Mouse (Mus musculus): ENCODE measurements around the gene Ttc36.
A peak's percentile ranks its signal among the peaks of the same experiment; 100 is the strongest.

Ttc36 gene

GRCm38 (mm10) chr9:44802808-44803450, at the start of gene Ttc36:
TSS of gene Ttc36 (minus strand) at chr9:44803072.
- no peak for DNase-seq

DNA sequence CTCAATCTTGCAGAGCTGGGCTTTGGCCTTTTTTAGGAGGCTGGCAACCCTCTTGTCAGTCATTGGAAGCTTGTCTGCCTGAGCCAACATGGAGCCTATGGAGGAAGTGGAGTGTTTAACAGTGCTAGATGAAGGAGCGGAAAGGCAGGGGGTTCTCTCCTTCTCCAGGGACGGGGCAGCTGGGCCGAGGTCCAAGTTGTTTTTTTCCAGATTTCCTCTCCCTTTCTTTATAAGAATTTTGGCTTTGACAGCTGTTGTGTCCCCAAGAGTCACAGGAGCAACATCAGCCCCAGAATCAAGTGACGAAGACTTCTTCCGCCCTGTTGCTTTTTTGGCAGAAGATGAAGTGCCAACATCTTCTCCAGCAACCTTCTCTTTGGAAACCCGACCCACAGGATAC, 44.6 kb upstream of the Ttc36 start:
- DNase-seq: no peak

- peak; percentile 16 for DNase-seq
These were observed 38.4 kb upstream of the Ttc36 start for GRCm38 (mm10) chr9:44841241-44841640.

- peak; percentile 79 for DNase-seq
These were observed 33.6 kb upstream of the Ttc36 start for GRCm38 (mm10) chr9:44836439-44836838.

DNA sequence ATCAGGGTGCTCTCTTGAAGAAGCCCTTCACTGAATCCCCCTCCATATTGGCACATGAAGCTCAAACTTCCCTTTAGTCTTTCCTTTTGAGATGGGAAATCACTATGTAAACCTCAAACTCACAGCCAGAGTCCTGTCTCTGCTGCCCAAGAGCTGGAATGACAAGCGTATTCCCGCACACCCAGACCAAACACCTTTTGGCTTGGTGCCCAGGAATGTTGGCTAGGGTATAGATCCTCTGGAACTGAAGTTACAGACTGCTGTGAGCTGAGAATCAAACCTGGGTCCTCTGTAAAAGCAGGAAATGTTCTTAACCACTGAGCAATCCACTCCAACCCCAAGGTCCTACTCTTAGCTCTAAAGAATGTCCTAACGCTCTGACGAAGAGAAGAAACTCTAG, 29.5 kb upstream of the Ttc36 start:
- DNase-seq: no peak

GRCm38 (mm10) chr9:44830506-44830905, 27.6 kb upstream of the Ttc36 start:
- DNase-seq: no peak

DNA sequence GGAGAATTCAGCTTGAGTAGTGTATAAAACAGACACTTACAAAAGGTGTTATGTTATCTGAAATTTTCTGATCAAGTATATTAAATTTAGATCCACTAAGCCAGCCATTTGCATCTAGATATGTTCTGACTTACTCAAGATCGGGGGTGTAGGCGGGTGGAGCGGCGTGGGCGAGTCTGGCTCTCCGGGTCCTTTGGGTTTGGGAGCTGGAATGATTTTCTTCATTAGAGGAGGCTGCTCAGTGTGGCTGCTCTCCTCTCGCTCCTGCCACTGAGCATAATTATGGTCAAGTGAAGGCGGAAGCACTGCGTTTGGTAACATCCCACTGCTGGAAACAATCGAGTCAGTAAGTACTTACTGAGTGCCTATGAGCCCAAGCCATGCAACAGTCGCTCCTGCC, 26.1 kb upstream of the Ttc36 start:
- no peak for DNase-seq

DNA sequence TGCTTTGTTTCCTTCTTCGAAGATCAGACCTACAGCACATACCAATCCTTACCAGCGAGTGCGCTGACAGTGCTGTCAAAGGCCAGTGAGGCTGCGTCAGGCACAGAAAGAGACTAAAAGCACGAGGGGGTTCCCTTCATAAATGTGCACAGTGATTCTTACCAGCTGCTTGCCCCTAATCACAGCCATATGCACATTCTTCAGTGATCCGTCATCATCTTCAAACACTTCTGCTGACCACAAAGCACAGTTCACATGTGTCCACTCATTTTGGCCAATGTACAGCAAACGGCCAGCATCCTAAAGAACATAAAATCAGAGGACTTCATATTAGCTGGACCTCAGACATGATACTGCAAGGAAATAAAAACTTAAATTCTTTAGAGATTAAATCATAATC, 23.8 kb upstream of the Ttc36 start:
- peak; percentile 16 for DNase-seq

DNA sequence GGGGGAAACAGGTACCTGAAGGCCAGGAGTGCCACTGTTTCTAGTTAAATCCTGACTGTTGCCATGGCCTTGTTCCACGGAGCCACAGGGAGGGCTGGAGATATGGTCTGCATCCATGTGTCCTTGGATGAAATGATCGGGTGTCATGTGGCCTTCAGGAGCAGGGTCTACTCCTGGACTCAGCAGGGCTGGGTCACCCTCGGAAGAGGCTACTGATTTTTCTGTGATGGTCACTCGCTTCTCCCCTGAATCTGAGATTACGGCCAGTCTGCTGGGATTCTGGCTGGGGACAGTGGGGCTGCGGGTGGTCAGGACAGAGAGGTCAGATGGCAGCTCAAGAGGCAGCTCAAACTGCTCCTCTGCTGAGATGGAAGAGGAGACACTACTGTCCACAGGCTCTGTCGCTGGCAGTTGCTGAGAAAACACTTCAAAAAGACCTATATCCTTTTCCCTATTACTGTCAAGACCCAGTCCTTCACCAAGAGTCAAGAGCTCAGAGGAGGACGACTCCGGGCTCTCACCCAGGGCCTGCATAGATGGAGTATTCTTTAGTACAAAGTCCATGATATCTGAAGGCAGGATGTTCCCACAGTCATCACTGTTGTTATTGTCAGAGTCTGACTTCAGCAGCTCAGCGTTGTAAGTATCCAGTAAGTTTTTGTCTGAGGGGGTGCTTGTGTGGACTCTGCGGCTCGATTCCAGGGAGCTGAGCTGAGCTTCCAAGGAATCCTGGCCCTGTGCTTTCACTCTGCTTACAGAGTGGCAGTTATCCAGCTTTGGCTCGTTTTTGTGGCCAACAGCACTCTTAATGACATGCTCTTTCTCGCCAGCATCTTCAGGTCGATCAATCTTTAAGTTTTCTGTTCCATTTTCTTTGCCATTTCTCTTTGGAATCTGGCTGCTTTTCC, 17.3 kb upstream of the Ttc36 start:
- no peak for DNase-seq

DNA sequence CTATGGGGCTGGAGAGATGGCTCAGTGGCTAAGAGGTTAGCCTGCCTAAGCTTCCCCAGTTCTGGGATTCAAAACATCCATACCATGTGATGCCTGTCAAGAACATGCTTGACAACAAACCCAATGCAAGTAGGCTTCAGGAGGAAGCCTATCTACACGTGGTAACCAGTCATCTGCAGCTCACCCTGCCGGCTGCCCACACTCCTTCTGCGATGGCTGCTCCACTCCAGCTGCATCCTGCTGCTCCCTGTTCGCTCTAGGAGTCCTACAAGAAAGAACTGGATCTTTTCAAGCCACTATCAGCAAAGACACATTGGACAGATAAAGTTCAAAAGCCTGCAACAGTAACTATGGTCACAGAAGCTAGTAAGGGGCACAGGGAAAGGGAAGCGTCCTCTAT, 14.7 kb upstream of the Ttc36 start:
- DNase-seq: no peak

GRCm38 (mm10) chr9:44814179-44814578, 11.3 kb upstream of the Ttc36 start:
- DNase-seq: no peak

- DNase-seq: no peak
These were observed 7.4 kb upstream of the Ttc36 start for GRCm38 (mm10) chr9:44810316-44810715.

DNA sequence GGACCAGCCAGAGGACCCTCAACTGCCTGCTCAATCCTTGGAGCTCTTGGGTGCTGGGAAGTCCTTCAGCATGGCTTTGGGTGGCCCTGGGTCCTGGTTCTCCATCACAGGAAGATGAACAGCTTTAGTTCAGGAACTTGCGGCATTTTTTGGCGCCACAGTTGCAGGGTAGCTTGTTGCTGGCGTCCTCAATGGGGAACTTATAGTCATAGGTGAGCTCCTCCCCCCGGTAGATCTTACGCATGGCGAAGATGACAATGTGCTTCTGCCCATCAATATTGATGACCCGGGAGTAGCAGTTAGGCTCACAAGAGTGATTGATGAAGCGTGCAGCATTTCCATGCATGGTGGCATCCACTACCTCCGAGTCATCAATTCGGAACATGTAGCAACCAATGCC, 4.9 kb upstream of the Ttc36 start:
- no peak for DNase-seq

GRCm38 (mm10) chr9:44807141-44807540, 4.3 kb upstream of the Ttc36 start:
- no peak for DNase-seq

DNA sequence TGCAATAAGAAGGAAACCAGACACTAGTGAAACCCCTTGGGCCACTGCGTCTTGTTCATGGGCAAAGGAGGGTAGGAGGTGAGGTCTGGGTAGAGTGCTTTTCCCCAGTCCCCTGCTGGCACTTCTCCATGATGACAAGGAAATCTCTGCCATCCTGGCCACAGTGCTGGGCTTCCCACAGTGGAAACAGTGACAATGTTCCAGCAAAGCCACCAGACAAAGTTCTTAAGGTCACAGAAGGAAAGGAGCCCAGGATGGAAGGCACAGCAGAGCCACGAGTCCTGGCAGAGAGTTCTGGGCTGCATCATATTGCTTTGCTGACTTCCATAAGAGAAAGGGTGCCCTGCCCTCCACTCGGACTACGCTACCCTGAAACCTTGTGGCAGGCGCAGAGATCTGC, 2.7 kb upstream of the Ttc36 start:
- DNase-seq: no peak

DNA sequence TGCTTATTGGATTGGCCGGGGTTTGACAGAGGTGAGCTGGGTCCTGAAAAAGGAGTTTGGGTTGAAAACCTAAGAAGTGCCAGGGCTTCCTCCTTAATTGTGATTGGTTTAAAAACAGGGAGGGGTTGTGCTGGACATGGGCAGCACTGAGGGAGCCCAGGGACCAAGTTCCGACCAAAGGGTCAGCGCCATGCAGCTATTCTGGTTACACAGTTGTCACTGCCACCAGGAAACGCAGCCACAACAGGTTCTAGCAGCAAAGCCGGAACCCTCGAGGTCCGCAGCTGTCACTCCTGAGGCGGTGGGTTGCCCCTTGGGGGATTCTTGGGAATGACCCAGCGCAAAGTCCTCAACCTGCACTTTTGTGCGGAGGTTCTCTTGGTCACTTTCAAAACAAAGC, 1.8 kb upstream of the Ttc36 start:
- no peak for DNase-seq

- no peak for DNase-seq
These were observed 1.2 kb downstream of the Ttc36 start for GRCm38 (mm10) chr9:44801669-44802068.

- no peak for DNase-seq
These were observed 2.9 kb downstream of the Ttc36 start for GRCm38 (mm10) chr9:44799958-44800324.

GRCm38 (mm10) chr9:44799102-44799957, 3.5 kb downstream of the Ttc36 start, which contains the start of gene Tmem25:
TSS of gene Tmem25 (minus strand) at chr9:44799307.
- DNase-seq: peak; percentile 89

DNA sequence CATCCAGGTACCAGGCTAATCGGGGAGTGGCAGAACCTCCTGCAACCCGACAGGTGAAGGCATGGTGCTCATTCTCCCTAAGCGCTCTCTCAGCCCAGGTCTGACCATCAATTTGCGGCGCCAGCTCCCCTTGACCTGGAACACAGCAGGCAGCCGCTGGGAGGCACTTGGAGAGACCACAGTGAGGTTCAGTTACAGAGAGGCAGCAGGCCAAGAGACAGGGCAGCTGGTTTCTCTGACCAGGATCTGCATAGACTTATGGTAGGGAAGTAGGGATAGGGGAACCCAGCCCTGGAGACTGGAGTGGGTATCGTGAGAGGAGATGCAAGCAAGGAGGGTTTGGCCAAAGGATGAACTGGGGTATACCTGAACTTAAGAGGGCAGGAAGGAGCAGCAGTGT, 4.6 kb downstream of the Ttc36 start:
- no peak for DNase-seq

GRCm38 (mm10) chr9:44792842-44793241, 10.0 kb downstream of the Ttc36 start:
- DNase-seq: peak; percentile 24

- DNase-seq: peak; percentile 97
These were observed 29.9 kb downstream of the Ttc36 start for GRCm38 (mm10) chr9:44772750-44773651.

Data from embryo, embryonic 11 days (tissue).